Comparison of ENCODE assay signal across 25 mouse cellular contexts in genomic region chr10:127674046-127674655, GRCm38 (mm10). TPM values are rescaled to one million over a fixed set of nuclear protein-coding genes. Genes with fewer than 3 reads are reported as not detected.
DNase-seq lines count a peak whose midpoint lies in the region; ATAC-seq and TF ChIP-seq lines count a peak whose summit lies in the region.
"Had no signal": no experiment of that assay in that cellular context is flagged by ENCODE, and none has a peak within 500 bp of the region (broad histone marks: within the 10 kb centered on the region; RNA-seq: fewer than 3 reads in every experiment).

No protein-coding gene starts in this region.

- no peak overlapping the region for H3K4me3 ChIP-seq in liver, embryonic 14.5 days (ENCODE audit: insufficient read depth in 1 of 2, low read depth in 2 of 2, low read length in 2 of 2)
- no peak overlapping the region for H3K4me3 ChIP-seq in liver, embryonic 12.5 days
- peak overlapping the region; percentile 42 for H3K4me3 ChIP-seq in myocyte
- H3K4me3 ChIP-seq: forebrain, embryonic 10.5 days; forebrain, embryonic 13.5 days; hindbrain, embryonic 10.5 days; hindbrain, embryonic 13.5 days; intestine, embryonic 15.5 days had no signal

- no peaks in the 10 kb centered on the region for H3K27me3 ChIP-seq in liver, embryonic 14.5 days (ENCODE audit: control insufficient read depth, insufficient read depth, low read length)
- peaks cover 7% of the 10 kb centered on the region for H3K27me3 ChIP-seq in liver, embryonic 12.5 days (replicated peaks)
- no peaks in the 10 kb centered on the region for H3K27me3 ChIP-seq in myocyte (ENCODE audit: control insufficient read depth, insufficient read depth, insufficient read length)
- H3K27me3 ChIP-seq: forebrain, embryonic 13.5 days; intestine, embryonic 15.5 days had no signal

- no peak overlapping the region for H3K27ac ChIP-seq in liver, embryonic 14.5 days
- no peak overlapping the region for H3K27ac ChIP-seq in liver, embryonic 12.5 days
- H3K27ac ChIP-seq: forebrain, embryonic 10.5 days; hindbrain, embryonic 10.5 days; hindbrain, embryonic 13.5 days; intestine, embryonic 15.5 days had no signal

- no peak overlapping the region for H3K9ac ChIP-seq in liver, embryonic 14.5 days (replicated peaks)
- H3K9ac ChIP-seq in liver, embryonic 12.5 days: no peak overlapping the region
- H3K9ac ChIP-seq: forebrain, embryonic 13.5 days; hindbrain, embryonic 13.5 days; intestine, embryonic 15.5 days had no signal

- intact Hi-C loops in heart, postnatal 25 days (cut with DNase I): loop anchor here (1.0 kb wide), 1 partner anchor 33 kb away; no protein-coding TSS in a partner anchor

- H3K4me1 ChIP-seq in liver, embryonic 14.5 days (replicated peaks; ENCODE audit: control insufficient read depth in 2 of 2, insufficient read depth in 2 of 2, low read length in 1 of 2): peaks cover 4 to 6% of the 10 kb centered on the region in 2 experiments
- H3K4me1 ChIP-seq in liver, embryonic 12.5 days: peaks cover 35% of the 10 kb centered on the region

- TF ChIP-seq CTCF in liver, embryonic 14.5 days (IDR thresholded peaks at IDR 0.05; ENCODE audit: low read depth): no peak

- WGBS in liver, embryonic 14.5 days (ENCODE audit: insufficient replicate concordance): 73% methylated on average over 6 of the region's 6 CpGs
- 69% methylated on average over 6 of the region's 6 CpGs for WGBS in liver, embryonic 12.5 days (ENCODE audit: insufficient replicate concordance)

- no peak for TF ChIP-seq POLR2A in myocyte (IDR thresholded peaks at IDR 0.05; ENCODE audit: insufficient read length, low read depth)

- no peak overlapping the region for H3K4me2 ChIP-seq in liver, embryonic 14.5 days (ENCODE audit: low read depth)
- no peak overlapping the region for H3K4me2 ChIP-seq in liver, embryonic 12.5 days
- peak overlapping the region; percentile 35 for H3K4me2 ChIP-seq in myocyte (ENCODE audit: low read depth)
- H3K4me2 ChIP-seq: forebrain, embryonic 13.5 days; heart, embryonic 11.5 days; hindbrain, embryonic 13.5 days; intestine, embryonic 15.5 days had no signal

- H3K9me3 ChIP-seq in liver, embryonic 14.5 days (ENCODE audit: control insufficient read depth, low read length): no peaks in the 10 kb centered on the region
- no peaks in the 10 kb centered on the region for H3K9me3 ChIP-seq in liver, embryonic 12.5 days (replicated peaks)
- H3K9me3 ChIP-seq: forebrain, embryonic 10.5 days; forebrain, embryonic 13.5 days; hindbrain, embryonic 10.5 days; hindbrain, embryonic 13.5 days; intestine, embryonic 15.5 days had no signal

- no peak for ATAC-seq in liver, embryonic 14.5 days (ENCODE audit: insufficient read depth)
- ATAC-seq in liver, embryonic 12.5 days: no peak
- no peak for ATAC-seq in frontal cortex, adult (ENCODE audit: low TSS enrichment)
- ATAC-seq: forebrain, embryonic 13.5 days; forebrain, embryonic 16.5 days; hindbrain, embryonic 16.5 days; intestine, embryonic 15.5 days had no signal

- peak; percentile 63 for DNase-seq in cerebellum, adult 9-10 months
- DNase-seq in cerebellum, postnatal 36 days: no peak
- DNase-seq in heart, adult 11 months: peak; percentile 92
- no peak for DNase-seq in heart, postnatal 25 days (ENCODE audit: low spot score)
- DNase-seq in liver, embryonic 14.5 days (ENCODE audit: low read depth in 3 of 3, low spot score in 3 of 3): no peak

- no peaks in the 10 kb centered on the region for H3K79me2 ChIP-seq in myocyte (ENCODE audit: control insufficient read depth, insufficient read depth)

- 0 out of 2 replicates have a peak, but pooled peaks have one; percentile 4 for TF ChIP-seq EP300 in liver, embryonic 14.5 days (IDR thresholded peaks at IDR 0.05; ENCODE audit: low read depth)

- no peaks in the 10 kb centered on the region for H3K36me3 ChIP-seq in liver, embryonic 14.5 days (replicated peaks; ENCODE audit: control insufficient read depth, insufficient read depth, low read depth)
- H3K36me3 ChIP-seq in liver, embryonic 12.5 days: no peaks in the 10 kb centered on the region
- no peaks in the 10 kb centered on the region for H3K36me3 ChIP-seq in myocyte (ENCODE audit: control insufficient read depth, insufficient read depth)
- H3K36me3 ChIP-seq: forebrain, embryonic 10.5 days; hindbrain, embryonic 10.5 days; hindbrain, embryonic 13.5 days; intestine, embryonic 15.5 days had no signal

- H3ac ChIP-seq in myocyte (ENCODE audit: control insufficient read depth, insufficient read length): no peak overlapping the region

TF ChIP-seq in myocyte, 11 proteins besides CTCF, POLR2A, EP300 and RAD21:
- TF ChIP-seq SRF (IDR thresholded peaks at IDR 0.05; ENCODE audit: control insufficient read depth, insufficient read length, low read depth): no peak
- TF ChIP-seq POLR2AphosphoS2 (IDR thresholded peaks at IDR 0.05; ENCODE audit: insufficient read length, low read depth): no peak
- TF ChIP-seq MYOG (IDR thresholded peaks at IDR 0.05; ENCODE audit: control insufficient read depth in 1 of 3, insufficient read depth in 1 of 3, insufficient read length in 2 of 3, low read depth in 2 of 3): no peak
- no peak for TF ChIP-seq REST (IDR thresholded peaks at IDR 0.05; ENCODE audit: insufficient read depth, insufficient read length)
- no peak for TF ChIP-seq CEBPB (IDR thresholded peaks at IDR 0.05; ENCODE audit: insufficient read depth, poor library complexity, severe bottlenecking)
- TF ChIP-seq USF1 (IDR thresholded peaks at IDR 0.05; ENCODE audit: low read depth): no peak
- TF ChIP-seq TCF12 (IDR thresholded peaks at IDR 0.05; ENCODE audit: insufficient read depth, poor library complexity, severe bottlenecking): no peak
- TF ChIP-seq MYOD1 (IDR thresholded peaks at IDR 0.05; ENCODE audit: control insufficient read depth in 1 of 3, insufficient read length in 2 of 3, low read depth in 2 of 3): no peak
- TF ChIP-seq MAX (IDR thresholded peaks at IDR 0.05; ENCODE audit: low read depth): no peak
- TF ChIP-seq E2F4 (IDR thresholded peaks at IDR 0.05; ENCODE audit: insufficient read depth): no peak

RNA-seq across cellular contexts. Expression of gene Nab2, which starts 5.8 kb away (rescaled TPM):
- total RNA-seq in heart, postnatal 25 days (2021): 1 to 10 TPM; 5.6 to 7.0 TPM
- polyA plus RNA-seq in liver, embryonic 14.5 days (2012; rRNA removed): 4.0 and 4.1 TPM in 2 replicates
- 0.88 and 1.1 TPM in 2 replicates for polyA plus RNA-seq in liver, embryonic 14.5 days (2014; fragmentation: Nextera tagmentation; extraction: Ambion mirVana)
- 2.6 and 3.4 TPM in 2 replicates for polyA plus RNA-seq in liver, embryonic 12.5 days (2016; fragmentation: Nextera tagmentation; extraction: Ambion mirVana)
- polyA plus RNA-seq in myocyte (2012; fragmentation: generic; extraction: Trizol): 68.7 TPM

RNA-seq across cellular contexts. Expression of gene Nemp1, which starts 7.5 kb away (rescaled TPM):
- 1 to 10 TPM; 3.4 to 4.4 TPM for total RNA-seq in heart, postnatal 25 days (2021)
- polyA plus RNA-seq in liver, embryonic 14.5 days (2012; rRNA removed): 5.0 and 5.5 TPM in 2 replicates
- polyA plus RNA-seq in liver, embryonic 14.5 days (2014; fragmentation: Nextera tagmentation; extraction: Ambion mirVana): 5.6 and 5.7 TPM in 2 replicates
- polyA plus RNA-seq in liver, embryonic 12.5 days (2016; fragmentation: Nextera tagmentation; extraction: Ambion mirVana): 7.0 and 8.0 TPM in 2 replicates
- 5.6 TPM for polyA plus RNA-seq in myocyte (2012; fragmentation: generic; extraction: Trizol)

RNA-seq across cellular contexts. Expression of gene Myo1a, which starts 30.8 kb away (rescaled TPM):
- under 1 TPM in 1 of 2 experiments, not detected in 1; 0.10 TPM for total RNA-seq in heart, postnatal 25 days (2021)
- 0.25 and 0.30 TPM in 2 replicates for polyA plus RNA-seq in liver, embryonic 14.5 days (2012; rRNA removed)
- polyA plus RNA-seq in liver, embryonic 14.5 days (2014; fragmentation: Nextera tagmentation; extraction: Ambion mirVana): 0.06 and 0.19 TPM in 2 replicates
- 0.06 and 0.13 TPM in 2 replicates for polyA plus RNA-seq in liver, embryonic 12.5 days (2016; fragmentation: Nextera tagmentation; extraction: Ambion mirVana)
- 0.35 TPM for polyA plus RNA-seq in myocyte (2012; fragmentation: generic; extraction: Trizol)
- total RNA-seq: granulocyte monocyte progenitor cell, adult 5-6 weeks; heart, postnatal 36 days had no signal
- polyA plus RNA-seq: CD4-positive, CD25-positive, alpha-beta regulatory T cell, adult 4 months had no signal

RNA-seq across cellular contexts. Expression of gene Stat6, which starts 31.4 kb away (rescaled TPM):
- total RNA-seq in heart, postnatal 25 days (2021): 10 to 100 TPM; 45.3 to 47.6 TPM
- 10.9 TPM in 2 replicates for polyA plus RNA-seq in liver, embryonic 14.5 days (2012; rRNA removed)
- polyA plus RNA-seq in liver, embryonic 14.5 days (2014; fragmentation: Nextera tagmentation; extraction: Ambion mirVana): 10.2 and 12.4 TPM in 2 replicates
- 19.2 and 19.4 TPM in 2 replicates for polyA plus RNA-seq in liver, embryonic 12.5 days (2016; fragmentation: Nextera tagmentation; extraction: Ambion mirVana)
- 0.26 TPM for polyA plus RNA-seq in myocyte (2012; fragmentation: generic; extraction: Trizol)

RNA-seq across cellular contexts. Expression of gene Tac2, which starts 50.1 kb away (rescaled TPM):
- not detected for total RNA-seq in heart, postnatal 25 days (2021)
- polyA plus RNA-seq in liver, embryonic 14.5 days (2012; rRNA removed): 20.7 and 27.9 TPM in 2 replicates
- 26.8 and 31.3 TPM in 2 replicates for polyA plus RNA-seq in liver, embryonic 14.5 days (2014; fragmentation: Nextera tagmentation; extraction: Ambion mirVana)
- polyA plus RNA-seq in liver, embryonic 12.5 days (2016; fragmentation: Nextera tagmentation; extraction: Ambion mirVana): 8.6 and 14.1 TPM in 2 replicates
- polyA plus RNA-seq in myocyte (2012; fragmentation: generic; extraction: Trizol): 0.18 TPM
- total RNA-seq: adrenal gland, adult 8-10 months; gastrocnemius, postnatal 36 days; granulocyte monocyte progenitor cell, adult 5-6 weeks; heart, adult 8-10 months; heart, postnatal 36 days; MEL had no signal
- polyA plus RNA-seq: C2C12; CD4-positive, CD25-positive, alpha-beta regulatory T cell, adult 4 months; embryonic facial prominence, embryonic 14.5 days; forebrain, embryonic 10.5 days; hindbrain, embryonic 10.5 days; hindbrain, embryonic 13.5 days had no signal

Comparison
In these comparisons a context has a peak if more than half of its experiments do, and no peak if none do; other contexts are left out.
1. DNase-seq: peak in cerebellum, adult 9-10 months (single experiment) and heart, adult 11 months (single experiment); none in cerebellum, postnatal 36 days (0 of 2), heart, postnatal 25 days (single experiment) and liver, embryonic 14.5 days (0 of 3).
2. RNA of gene Nab2, which starts 5.8 kb away (polyA plus RNA-seq): 68.7 TPM in myocyte (single experiment); 0.88 to 4.1 TPM in liver, embryonic 14.5 days and 2.6 to 3.4 TPM in liver, embryonic 12.5 days; every median in the first group is over 10 times any median in the second.